Mouse (Mus musculus) intestine, embryonic 14.5 days (tissue): ENCODE data around the gene Cpsf4l. TPM values are rescaled to one million over a fixed set of nuclear protein-coding genes. Genes with fewer than 3 reads are reported as not detected.

Experiments used
- ATAC-seq: fragments of 200-750 bp; cut with Nextera tagmentation; replicated peaks from 2 replicates; pipeline ENCODE4 v1.8.0; 2017; ENCODE audit warnings: low read depth, moderate number of reproducible peaks, moderate TSS enrichment, moderate library complexity; ENCODE audit not compliant: low FRiP score, low TSS enrichment
- DNase-seq: peaks from one replicate; pipeline ENCODE4 v3.0.0-alpha.2; 2018; ENCODE audit warnings: low spot score
- H3K27ac ChIP-seq: fragments of 300-500 bp; sonication (generic); 2 replicates; pipeline ENCODE4 v1.5.1; 2014; ENCODE audit warnings: low read depth, mild to moderate bottlenecking, control low read depth
- H3K27me3 ChIP-seq: fragments of 300-500 bp; sonication (generic); replicated peaks from 2 replicates; pipeline ENCODE4 v1.6.1; 2014; ENCODE audit warnings: low read length, control low read depth; ENCODE audit not compliant: control insufficient read depth, insufficient read depth
- H3K36me3 ChIP-seq: fragments of 300-500 bp; sonication (generic); 2 replicates; pipeline ENCODE4 v1.6.1; 2014; ENCODE audit warnings: low read length, control low read depth; ENCODE audit not compliant: control insufficient read depth, insufficient read depth
- H3K4me1 ChIP-seq: fragments of 300-500 bp; sonication (generic); replicated peaks from 2 replicates; pipeline ENCODE4 v1.6.1; 2014; ENCODE audit warnings: low read length, control low read depth, mixed read lengths; ENCODE audit not compliant: control insufficient read depth, insufficient read depth
- H3K4me2 ChIP-seq: fragments of 300-500 bp; sonication (generic); 2 replicates; pipeline ENCODE4 v1.6.1; 2014; ENCODE audit warnings: low read length
- H3K4me3 ChIP-seq: fragments of 300-500 bp; sonication (generic); 2 replicates; pipeline ENCODE4 v1.5.1; 2014; ENCODE audit warnings: low read depth, low read length, control low read depth, mixed read lengths
- H3K9ac ChIP-seq: fragments of 300-500 bp; sonication (generic); 2 replicates; pipeline ENCODE4 v1.6.1; 2014; ENCODE audit warnings: mild to moderate bottlenecking, low read length
- H3K9me3 ChIP-seq: fragments of 300-500 bp; sonication (generic); 2 replicates; pipeline ENCODE4 v1.6.1; 2016; ENCODE audit warnings: low read length, control low read depth; ENCODE audit not compliant: control insufficient read depth
- WGBS: fragments of 180-500 bp; shearing (Covaris S2); extraction: QIAGEN DNeasy Blood & Tissue Kit; methylation state at CpG from one replicate; pipeline ENCODE4 v1.1.7; 2014; 5-methylcytosine and 5-hydroxymethylcytosine counted together
- polyA plus RNA-seq: library from polyadenylated mRNA; unstranded; fragments of >200 nt; fragmentation: Nextera tagmentation; extraction: Ambion mirVana; gene quantifications from 2 replicates; pipeline ENCODE4 v1.2.1, GENCODE M21; 2014

The Cpsf4l gene
- polyA plus RNA-seq, 1 experiment from 2014 or later: 0.18 TPM

DNA sequence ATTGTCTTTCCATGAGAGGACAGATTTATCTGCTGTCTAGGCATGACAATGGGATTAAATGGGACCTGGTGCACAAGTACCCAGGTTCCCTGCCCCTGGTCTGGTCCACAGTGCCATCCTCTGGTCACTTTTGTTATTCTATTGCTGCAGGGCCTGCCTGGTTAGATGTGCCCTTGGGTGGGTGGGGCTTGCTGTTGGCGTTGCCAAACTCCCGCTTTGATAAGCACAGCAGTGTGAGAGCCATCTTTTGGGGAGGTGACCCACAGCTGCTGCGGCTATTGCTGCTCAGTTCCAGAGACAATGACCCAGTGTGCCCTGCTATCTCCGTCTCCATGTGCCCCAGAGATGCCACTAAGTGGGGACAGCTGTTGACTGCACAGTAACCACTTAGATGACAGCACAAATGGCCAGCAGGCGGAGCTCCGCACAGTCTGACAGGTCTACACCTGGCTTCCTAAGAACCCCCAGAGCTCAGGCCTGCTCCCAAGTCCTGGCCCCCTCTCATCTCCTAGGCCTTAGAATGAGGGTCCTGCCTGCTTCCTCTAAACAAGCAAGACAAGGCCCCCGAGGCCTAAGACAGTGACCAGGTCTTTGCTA is 5.4 kb upstream of the Cpsf4l start:
- no peak for DNase-seq
- no peak for ATAC-seq
- WGBS: 69% methylated on average over 7 of the region's 7 CpGs

DNA sequence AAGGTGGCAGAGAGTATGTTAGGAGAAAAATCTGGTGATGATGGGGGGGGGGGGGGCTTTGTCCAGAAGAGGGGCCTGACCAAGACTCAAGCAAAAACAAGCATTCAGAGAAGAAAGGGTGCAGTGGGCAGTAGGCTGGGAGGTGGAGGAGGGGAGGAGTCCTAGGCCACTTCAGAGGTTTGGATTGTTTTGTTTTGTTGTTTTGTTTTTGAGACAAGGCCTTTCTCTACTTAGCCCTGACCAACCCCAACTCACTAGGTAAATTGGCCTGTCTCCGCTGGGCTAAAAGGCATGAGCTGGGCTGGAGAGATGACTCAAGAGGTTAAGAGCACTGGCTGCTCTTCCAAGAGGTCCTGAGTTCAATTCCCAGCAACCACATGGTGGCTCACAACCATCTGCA is 1.2 kb upstream of the Cpsf4l start:
- no peak for ATAC-seq
- Histone ChIP-seq H3K9me3 (no peaks in the 10 kb centered on the region), H3K9ac (no peak overlapping the region), H3K27me3 (no peaks in the 10 kb centered on the region), H3K36me3 (no peaks in the 10 kb centered on the region), H3K4me1 (peaks cover 17% of the 10 kb centered on the region), H3K4me2 (no peak overlapping the region), H3K27ac (peak overlapping the region; percentile 62; the same call in 1 of the 2 replicates), H3K4me3 (no peak overlapping the region)
- DNase-seq: no peak
- WGBS: 89% methylated on average over 1 of the region's 1 CpGs

More for the DNA sequence above, 5.4 kb upstream of the Cpsf4l start:
- Histone ChIP-seq H3K4me1 (peaks cover 8% of the 10 kb centered on the region), H3K4me2 (no peak overlapping the region), H3K9ac (no peak overlapping the region), H3K27ac (no peak overlapping the region), H3K36me3 (no peaks in the 10 kb centered on the region), H3K9me3 (no peaks in the 10 kb centered on the region), H3K4me3 (no peak overlapping the region), H3K27me3 (no peaks in the 10 kb centered on the region)

DNA sequence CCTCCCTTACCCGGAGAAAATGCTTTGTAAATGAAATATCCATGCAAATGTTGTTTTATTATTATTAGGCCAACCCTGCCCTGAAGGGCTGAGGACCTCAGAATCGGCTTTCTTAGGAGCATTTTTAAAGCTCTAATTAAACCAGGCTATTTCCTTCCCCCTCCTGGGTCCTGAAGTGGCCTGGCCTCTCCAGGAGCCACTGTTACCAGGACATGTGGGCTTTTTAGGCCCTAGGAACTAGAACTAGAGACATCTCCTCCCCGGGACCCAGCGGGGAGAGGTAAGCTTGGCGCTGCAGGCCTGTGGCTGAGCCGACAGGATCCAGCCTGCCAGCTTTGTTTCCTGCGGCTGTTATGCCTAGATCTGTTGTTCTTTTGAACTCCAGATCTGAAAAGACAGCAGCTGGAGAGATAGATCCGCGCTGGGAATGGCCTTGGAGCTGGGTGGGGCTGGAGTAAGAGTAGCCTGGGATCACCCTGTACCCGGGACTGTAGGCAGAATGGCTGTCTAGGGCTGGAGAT is 500 bp upstream of the Cpsf4l start:
- H3K4me3 ChIP-seq: no peak overlapping the region
- peak overlapping the region; percentile 6; the same call in 1 of the 2 replicates for H3K9ac ChIP-seq
- H3K27me3 ChIP-seq: no peaks in the 10 kb centered on the region
- no peak for ATAC-seq
- H3K36me3 ChIP-seq: no peaks in the 10 kb centered on the region
- peaks cover 17% of the 10 kb centered on the region for H3K4me1 ChIP-seq
- peak overlapping the region; percentile 62; the same call in 1 of the 2 replicates for H3K27ac ChIP-seq
- DNase-seq: peak; percentile 71
- WGBS: 8% methylated on average over 10 of the region's 10 CpGs
- H3K4me2 ChIP-seq: peak overlapping the region; percentile 26
- no peaks in the 10 kb centered on the region for H3K9me3 ChIP-seq

- DNase-seq (no peak), ATAC-seq (no peak)
- Histone ChIP-seq H3K27ac (no peak overlapping the region), H3K27me3 (no peaks in the 10 kb centered on the region), H3K4me3 (no peak overlapping the region), H3K9ac (no peak overlapping the region), H3K36me3 (no peaks in the 10 kb centered on the region), H3K4me1 (peaks cover 17% of the 10 kb centered on the region), H3K4me2 (no peak overlapping the region), H3K9me3 (no peaks in the 10 kb centered on the region)
- WGBS: 39% methylated on average over 15 of the region's 15 CpGs
Measured at GRCm38 (mm10) chr11:113709272-113709671, 545 bp downstream of the Cpsf4l start.

DNA sequence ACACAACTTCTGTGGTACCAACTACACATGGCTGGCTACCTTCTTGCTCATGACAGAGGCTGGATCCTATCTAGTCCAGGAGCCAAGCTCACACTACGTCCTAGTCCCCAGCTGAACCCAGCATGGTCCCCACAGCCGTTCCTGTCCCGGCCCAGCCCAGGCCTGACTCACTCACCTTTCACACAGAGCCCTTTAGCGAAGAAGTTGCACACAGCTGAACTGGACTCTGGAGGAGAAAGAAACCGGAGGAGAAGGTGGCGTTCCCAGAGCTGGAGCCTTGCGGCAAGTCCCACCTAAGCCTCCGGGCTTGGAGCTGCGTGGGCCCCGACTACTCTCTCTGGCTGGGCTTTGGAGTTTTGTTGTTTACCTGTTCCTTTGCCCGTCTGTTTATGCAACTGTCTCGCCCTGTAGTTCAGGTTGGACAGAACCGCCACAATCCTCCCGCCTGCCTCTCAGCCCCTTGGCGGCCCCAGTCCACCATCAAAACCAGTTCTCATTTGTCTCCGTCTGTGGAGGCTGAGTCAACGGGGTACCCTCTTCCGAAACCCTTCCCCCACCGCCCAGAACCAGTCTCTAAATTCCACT is 1.1 kb downstream of the Cpsf4l start:
- Histone ChIP-seq H3K36me3 (no peaks in the 10 kb centered on the region), H3K4me1 (peaks cover 17% of the 10 kb centered on the region), H3K9me3 (no peaks in the 10 kb centered on the region), H3K27me3 (no peaks in the 10 kb centered on the region), H3K27ac (no peak overlapping the region), H3K4me3 (no peak overlapping the region), H3K4me2 (no peak overlapping the region), H3K9ac (no peak overlapping the region)
- ATAC-seq (no peak), DNase-seq (peak; percentile 60)
- 51% methylated on average over 19 of the region's 19 CpGs for WGBS

DNA sequence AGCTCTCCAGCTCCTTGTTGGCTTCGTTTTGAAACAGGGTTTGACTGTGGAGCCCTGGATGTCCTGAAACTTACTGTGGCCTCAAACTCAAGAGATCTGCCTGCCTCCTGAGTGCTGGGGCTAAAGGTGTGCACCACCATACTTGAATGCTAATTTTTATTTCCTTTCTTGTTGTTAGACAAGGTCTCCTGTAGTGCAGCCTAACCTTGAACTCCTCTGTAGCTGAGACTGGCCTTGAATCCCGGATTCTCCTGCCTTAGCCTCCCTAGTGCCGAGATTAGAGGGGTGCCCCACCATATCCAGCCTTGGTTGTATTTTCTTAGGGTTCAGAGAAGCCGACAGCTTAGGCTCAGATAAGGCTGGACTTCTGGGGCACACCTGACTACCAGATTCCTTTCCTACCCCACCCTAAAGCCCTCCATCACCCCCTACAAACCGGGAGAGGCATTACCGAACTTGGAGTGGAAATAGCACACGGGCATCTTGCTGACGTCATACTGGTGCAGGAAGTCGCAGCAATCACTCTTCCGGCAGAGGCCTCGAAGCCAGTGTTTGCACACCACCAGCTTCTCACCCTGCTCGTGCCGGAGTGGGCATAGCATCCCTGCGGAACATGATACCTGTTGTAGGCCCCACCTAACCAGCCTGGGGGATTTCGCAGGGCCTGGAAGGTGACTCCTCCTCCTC is 3.7 kb downstream of the Cpsf4l start:
- H3K27ac ChIP-seq: no peak overlapping the region
- H3K4me2 ChIP-seq: no peak overlapping the region
- peaks cover 17% of the 10 kb centered on the region for H3K4me1 ChIP-seq
- ATAC-seq: no peak
- 75% methylated on average over 15 of the region's 15 CpGs for WGBS
- no peak overlapping the region for H3K4me3 ChIP-seq
- H3K27me3 ChIP-seq: no peaks in the 10 kb centered on the region
- no peak for DNase-seq
- H3K36me3 ChIP-seq: no peaks in the 10 kb centered on the region
- H3K9ac ChIP-seq: no peak overlapping the region
- H3K9me3 ChIP-seq: no peaks in the 10 kb centered on the region

- H3K27ac ChIP-seq: no peak overlapping the region
- WGBS: 28% methylated on average over 5 of the region's 5 CpGs
- no peaks in the 10 kb centered on the region for H3K4me1 ChIP-seq
Measured at GRCm38 (mm10) chr11:113703758-113704157, 6.1 kb downstream of the Cpsf4l start.

GRCm38 (mm10) chr11:113699643-113700042 is 10.2 kb downstream of the Cpsf4l start:
- no peak for DNase-seq

More at GRCm38 (mm10) chr11:113703758-113704157, 6.1 kb downstream of the Cpsf4l start:
- DNase-seq (peak; percentile 90), ATAC-seq (peak; percentile 44)
- H3K9me3 ChIP-seq: no peaks in the 10 kb centered on the region
- no peak overlapping the region for H3K9ac ChIP-seq
- H3K36me3 ChIP-seq: no peaks in the 10 kb centered on the region
- no peak overlapping the region for H3K4me3 ChIP-seq
- no peaks in the 10 kb centered on the region for H3K27me3 ChIP-seq
- no peak overlapping the region for H3K4me2 ChIP-seq

More at GRCm38 (mm10) chr11:113699643-113700042, 10.2 kb downstream of the Cpsf4l start:
- Histone ChIP-seq H3K9ac (no peak overlapping the region), H3K4me3 (no peak overlapping the region), H3K4me2 (no peak overlapping the region), H3K9me3 (no peaks in the 10 kb centered on the region), H3K36me3 (peaks cover 15% of the 10 kb centered on the region), H3K4me1 (no peaks in the 10 kb centered on the region), H3K27me3 (no peaks in the 10 kb centered on the region), H3K27ac (no peak overlapping the region)
- no peak for ATAC-seq
- WGBS: 78% methylated on average over 7 of the region's 7 CpGs
